Mouse (Mus musculus) gastrocnemius, adult 18-20 months (tissue): ENCODE results near the gene Gm525. TPM values are rescaled to one million over a fixed set of nuclear protein-coding genes. Genes with fewer than 3 reads are reported as not detected.
"Not testable (repeated sequence)": the region's sequence is repeated elsewhere in the genome, so short reads cannot be mapped to it uniquely, and the experiment has no call there.

Experiments
- DNase-seq: peaks from one replicate; pipeline ENCODE4 v3.0.0; 2021; ENCODE audit warnings: low spot score
- total RNA-seq, 2 experiments: library from RNA; stranded (reverse); gene quantifications; 2 replicates each; pipeline ENCODE4 v1.2.3; 2021

Gm525 gene
- total RNA-seq, 2 experiments from 2014 or later, result not detected

DNA sequence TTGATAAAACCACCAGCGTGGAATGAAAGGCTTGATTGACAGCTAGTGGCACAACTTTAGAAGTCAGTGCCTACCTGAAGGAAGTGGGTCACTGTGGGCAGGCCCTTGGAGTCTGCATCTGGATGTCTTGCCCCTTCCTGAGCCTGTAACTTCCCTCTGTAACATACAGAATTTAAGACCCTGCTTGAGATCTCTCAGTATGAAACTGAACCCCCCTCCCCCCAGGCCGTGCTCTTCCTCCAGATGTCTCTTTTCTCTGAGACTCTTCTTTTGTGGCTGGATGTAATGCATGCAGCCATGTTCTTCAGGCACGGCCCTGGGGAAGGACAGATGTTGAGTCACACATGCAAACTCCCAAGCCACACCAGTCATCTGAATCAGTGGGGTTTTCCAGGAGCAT is 21.7 kb downstream of the Gm525 start:
- no peak for DNase-seq

DNA sequence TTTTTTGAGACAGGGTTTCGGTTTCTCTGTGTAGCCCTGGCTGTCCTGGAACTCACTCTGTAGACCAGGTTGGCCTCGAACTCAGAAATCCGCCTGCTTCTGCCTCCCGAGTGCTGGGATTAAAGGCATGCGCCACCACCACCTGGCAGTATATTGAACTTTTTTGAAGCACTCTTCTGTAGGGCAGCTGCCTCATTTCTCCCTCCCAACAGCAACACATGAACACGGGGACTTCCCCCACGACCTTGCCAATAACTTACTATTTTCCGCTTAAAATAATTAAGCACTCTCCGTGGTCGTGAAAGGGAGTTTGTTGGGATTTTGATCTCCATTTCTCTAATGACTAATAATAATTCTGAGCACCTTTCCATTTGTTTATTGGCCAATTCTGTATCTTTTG is 23.7 kb downstream of the Gm525 start:
- not testable (repeated sequence) for DNase-seq

DNA sequence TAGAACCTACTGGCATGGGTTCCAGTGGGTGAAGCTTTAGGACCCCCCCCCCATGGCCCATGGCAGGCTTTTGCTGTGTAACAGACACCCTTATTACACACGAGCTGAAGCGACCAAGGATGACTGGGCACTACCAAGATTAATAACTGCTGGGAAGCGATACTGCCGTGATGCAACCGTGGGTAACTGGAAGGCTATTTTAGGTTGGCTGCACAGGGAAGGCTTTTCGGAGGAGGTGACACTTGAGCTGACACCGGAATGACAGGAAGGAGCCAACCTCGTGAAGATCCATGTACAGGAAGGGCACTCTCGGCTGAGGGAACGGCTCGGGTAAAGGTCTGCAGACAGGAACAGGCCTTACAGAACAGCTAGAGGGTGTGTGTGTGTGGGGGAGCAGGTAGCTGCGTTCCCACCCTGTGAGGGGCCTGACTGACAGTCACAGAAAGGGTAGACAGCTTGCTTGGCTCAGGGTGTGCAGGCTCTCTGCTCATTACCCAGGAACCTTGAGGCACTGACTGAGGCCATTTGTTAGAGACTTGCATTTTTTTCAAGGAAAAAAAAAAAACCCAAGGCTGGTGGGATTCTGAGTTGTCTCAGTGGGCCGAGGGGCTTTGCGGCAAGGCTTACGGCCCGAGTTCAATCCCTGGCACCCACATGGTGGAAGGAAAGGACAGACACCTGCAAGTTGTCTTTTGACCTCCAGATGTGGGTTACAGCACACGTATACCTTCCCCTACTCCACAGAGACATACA is 24.6 kb downstream of the Gm525 start:
- peak; percentile 88 for DNase-seq

DNA sequence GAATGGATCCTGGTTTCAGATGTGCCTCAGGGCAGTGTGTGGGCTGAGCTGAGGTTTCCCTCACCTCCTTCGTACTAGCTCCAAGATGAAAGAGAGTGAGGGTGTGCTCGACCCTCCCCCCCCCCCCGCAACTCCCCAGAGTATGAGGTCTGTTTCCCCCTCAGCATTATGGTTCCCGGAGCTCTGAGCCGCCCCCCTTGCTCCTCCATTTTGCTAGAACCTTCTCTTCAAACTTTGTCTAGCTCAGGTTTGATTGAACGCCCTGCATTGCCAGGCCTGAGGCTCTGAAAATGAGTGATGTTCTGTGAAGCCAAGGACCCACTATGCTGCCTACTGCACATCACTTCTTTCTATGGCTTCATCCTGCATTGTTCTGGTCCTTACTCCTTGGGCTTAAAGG is 25.3 kb downstream of the Gm525 start:
- DNase-seq, result no peak

DNA sequence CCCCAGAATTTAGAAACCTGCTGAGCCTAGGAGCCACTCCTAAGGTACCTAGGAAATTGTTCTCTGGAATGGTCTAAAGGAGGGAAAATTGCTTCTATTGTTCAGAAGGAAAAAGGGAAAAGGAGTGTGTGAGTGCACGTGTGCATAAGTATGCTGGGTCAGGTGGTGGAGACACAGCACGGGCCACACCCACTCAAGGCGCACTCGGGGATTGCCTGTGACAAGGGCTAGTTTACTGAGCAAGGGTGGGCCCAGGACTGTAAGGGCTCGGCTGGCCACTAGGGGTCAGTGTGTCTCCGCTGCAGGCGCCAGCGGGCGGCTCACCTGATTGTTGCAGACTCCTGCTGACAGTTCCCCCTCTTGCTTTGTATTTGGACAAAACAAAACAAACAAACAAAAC is 26.8 kb downstream of the Gm525 start:
- peak; percentile 89 for DNase-seq

DNA sequence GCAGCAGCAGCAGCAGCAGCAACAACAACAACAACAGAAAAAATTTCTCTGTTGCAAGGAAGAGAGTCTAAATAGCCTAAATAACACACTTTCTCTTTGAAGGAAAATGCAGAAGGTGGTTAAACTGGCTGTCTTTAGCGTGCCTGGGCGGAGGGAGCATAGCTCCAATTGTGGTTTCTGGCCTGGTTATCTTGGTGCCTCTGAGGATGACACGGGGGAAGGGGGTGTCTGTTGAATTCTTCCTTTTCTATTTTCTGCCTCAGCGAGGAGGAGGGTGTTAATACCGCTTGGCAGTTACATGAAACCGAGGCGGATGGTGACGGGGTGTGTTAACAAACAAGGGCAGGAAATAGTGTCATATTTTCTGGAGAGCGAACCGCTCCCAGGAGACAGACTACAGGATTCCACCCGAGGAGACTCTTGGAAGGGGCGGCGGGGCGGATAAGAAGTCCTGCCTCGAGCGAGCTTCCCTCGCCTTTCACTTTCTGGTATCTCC is 27.2 kb downstream of the Gm525 start:
- peak; percentile 79 for DNase-seq

DNA sequence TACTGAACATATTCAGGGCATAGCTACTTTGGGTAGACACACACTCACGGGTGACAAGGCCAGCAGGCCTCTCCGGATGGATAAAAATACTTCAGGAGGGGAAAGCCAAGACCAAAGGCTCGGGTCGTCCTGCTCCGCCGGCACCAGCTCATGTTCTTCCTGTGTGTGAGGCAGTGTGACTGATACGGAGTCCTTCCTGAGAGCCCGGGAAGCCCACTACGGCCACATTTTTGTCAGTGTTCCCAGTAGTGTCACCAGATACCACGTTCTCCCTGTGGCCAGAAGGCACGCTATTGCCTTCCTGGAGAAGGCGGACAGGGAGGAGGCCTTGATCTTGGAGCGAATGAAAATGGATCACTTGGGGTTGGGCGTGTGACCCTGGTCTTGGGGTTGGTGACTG is 29.5 kb downstream of the Gm525 start:
- DNase-seq, result peak; percentile 89

DNA sequence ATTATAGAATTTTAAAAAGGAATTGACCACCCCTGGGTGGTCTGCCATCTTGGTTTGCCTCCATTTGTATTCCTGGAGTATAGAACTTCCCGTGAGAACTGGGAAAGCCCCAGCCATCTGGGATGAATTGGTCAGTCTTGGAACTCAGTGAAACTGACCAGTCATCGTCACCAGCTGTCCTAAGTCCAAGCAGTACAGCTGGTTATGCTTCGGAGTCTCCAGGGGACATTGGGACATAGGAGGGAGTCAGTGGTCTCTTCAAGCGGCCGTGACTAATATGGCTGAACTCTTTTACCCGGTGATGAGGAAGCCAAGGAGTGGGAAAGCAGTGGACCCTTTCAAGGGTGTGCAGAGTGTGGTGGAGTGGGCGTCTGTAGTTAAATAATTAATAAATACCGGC is 31.6 kb downstream of the Gm525 start:
- peak; percentile 39 for DNase-seq

DNA sequence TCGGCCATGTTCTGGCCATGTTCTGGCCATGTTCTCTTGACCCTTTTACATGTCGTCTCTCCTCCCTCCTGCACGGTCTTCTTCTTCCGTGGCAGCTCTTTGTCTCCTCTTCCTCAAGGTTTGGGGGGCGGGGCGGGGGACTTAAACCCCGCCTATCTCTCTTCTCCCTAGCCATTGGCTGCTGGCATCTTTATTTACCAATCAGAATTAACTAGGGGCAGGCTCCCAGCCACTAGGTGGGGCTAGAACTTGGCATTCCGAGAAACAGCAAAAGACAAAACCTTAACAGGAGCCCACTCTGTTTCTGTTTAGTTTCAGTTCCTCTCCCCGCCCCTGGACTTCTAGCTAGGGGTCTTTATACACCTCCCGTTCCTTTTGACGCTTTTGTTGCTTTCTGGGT is 32.2 kb downstream of the Gm525 start:
- DNase-seq, result no peak

DNA sequence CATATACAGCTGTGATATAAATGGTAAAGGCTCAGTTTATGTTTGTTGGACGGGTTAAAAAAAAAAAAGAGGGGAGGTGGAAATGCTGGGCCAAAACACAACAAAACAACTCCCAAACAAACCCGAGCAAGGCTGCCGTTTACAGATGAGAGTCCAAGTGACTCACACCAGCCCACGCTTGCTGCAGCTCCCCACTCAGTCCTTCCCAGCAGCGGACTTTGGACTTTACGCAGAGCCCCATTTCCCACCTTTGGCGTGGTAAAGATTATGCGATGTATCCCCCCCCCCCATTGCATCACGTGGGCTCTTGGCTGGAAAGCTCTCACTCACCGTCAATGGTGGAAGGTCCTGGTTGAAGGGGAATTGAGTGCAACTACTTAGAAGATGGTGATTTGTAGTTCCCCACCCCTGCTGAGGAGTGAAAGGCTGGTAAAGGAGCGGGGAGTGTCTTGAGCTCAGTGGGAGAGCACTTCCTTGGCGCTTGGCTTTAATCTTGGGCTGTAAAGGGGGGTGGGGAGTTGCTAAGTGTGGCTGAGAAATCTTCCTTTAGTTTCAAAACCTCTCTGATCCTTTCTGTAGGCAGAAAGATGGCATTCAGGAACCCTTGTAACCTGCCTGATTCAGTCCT is 33.7 kb downstream of the Gm525 start:
- no peak for DNase-seq

DNA sequence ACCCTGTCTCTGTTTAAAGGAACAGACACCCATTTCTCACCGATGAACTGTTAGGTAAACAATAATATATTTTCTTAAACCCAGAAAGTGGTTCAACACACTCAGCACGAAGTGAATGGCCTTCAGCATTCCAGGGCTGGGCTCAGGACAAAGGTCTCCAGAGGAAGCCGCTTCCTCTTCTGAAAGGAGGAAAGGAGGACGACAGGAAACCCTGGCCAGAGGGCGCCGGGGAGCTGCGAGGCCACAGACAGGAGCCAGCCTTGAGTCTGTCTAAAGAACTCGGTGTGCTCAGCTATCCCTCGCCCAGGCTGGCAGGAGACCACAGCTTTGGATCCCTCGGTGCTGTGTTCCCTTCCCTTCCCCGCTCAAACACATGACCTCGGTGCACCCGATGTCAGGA is 50.8 kb downstream of the Gm525 start:
- DNase-seq, result peak; percentile 18

DNA sequence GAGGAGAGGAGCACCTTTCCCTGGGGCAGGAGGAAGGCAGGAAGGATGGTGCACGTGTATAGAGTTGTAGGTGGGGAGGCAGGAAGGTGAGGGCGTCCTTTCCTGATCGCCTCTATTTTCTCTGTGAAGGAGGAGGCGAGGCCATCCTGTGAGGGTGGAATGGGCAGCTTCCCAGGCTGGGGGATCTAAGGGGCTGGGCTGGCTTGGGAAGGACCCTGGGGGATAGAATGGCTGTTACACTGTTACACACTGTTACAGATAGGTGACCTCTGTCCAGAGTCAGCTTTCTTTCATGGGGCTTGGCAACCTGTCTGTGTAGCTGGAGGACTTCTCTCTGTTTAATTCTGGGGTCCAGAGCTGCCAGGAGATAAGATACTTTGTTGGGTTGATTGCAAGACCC is 57.2 kb downstream of the Gm525 start:
- no peak for DNase-seq

DNA sequence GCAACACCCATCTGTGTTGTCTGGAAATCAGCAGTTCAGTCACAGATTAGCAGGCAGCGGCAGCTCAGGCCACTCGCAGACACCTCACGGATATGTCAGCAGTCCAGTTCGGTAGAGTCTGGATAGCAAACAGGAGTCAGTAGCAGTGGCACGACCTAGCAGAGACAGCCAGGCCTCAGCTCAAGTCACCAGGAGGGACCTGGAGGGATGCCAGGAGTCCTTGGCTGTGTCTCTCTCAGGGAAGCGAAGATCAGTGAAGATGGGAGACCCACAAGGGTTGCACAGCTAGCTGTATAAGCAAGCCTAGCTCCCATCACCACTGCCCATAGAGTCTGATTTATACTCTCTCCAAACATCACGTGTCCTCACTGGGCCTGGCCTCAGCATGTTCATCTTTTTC is 58.8 kb downstream of the Gm525 start:
- peak; percentile 13 for DNase-seq

DNA sequence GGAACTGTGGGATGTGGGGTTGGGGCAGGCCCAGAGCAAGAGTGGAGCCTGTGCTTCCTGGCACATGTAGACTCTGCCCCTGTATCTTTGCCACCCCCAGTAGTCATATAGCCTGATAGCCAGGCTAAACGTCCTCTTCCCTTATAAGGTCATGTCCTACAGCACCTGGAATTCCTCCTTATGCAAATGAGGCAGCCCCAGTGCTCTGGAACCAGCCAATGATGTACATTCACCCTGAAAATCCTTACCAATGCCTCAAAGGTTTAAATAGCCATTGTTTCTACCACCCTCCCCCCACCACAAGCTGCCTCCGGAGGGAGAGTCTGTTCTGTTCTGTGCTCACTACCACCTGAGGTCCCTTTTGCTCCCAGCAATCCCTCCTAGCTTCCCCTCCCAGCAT is 60.6 kb downstream of the Gm525 start:
- DNase-seq, result no peak

DNA sequence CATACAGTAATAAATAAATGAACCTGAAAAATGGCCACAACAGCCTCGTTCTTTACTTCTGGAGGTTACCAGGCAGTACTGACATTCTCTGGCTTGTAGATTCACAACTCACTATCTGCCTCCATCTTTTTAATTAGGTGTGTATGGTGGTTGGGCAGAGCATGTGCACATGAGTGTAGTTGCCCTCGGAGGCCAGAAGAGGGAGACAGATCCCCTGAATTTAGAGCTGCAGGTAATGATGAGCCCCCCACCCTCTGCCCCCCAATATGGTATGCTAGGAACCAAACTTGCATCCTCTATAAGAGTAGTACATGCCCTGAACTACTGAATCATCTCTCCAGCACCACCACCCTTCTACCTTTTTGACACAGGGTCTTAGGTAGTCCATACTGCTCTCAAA is 64.3 kb downstream of the Gm525 start:
- DNase-seq, result no peak

Other genes with a start within 250 kb of the Gm525 start
- 10 to 100 TPM; 54.5 to 82.7 TPM for gene Akap1, start 209.3 kb upstream of the Gm525 start, total RNA-seq
- 1 to 10 TPM; 5.9 to 8.8 TPM for gene Scpep1, start 118.4 kb upstream of the Gm525 start, total RNA-seq
- not detected for gene Elobl, start 106.9 kb upstream of the Gm525 start, total RNA-seq
- gene Coil, start 103.6 kb upstream of the Gm525 start, total RNA-seq, result 1 to 10 TPM; 4.1 to 4.5 TPM
- gene Trim25, start 74.5 kb upstream of the Gm525 start, total RNA-seq, result 1 to 10 TPM; 6.0 to 6.6 TPM
- gene Dgke, start 7.0 kb upstream of the Gm525 start, total RNA-seq, result 1 to 10 TPM; 2.7 to 3.0 TPM
- 1 to 10 TPM; 1.9 to 2.6 TPM for gene Nog, start 228.5 kb downstream of the Gm525 start, total RNA-seq